Mouse (Mus musculus) olfactory bulb, adult 2 months (tissue): ENCODE data around the gene Ccdc141.

Experiments used
- CTCF ChIP-seq: fragments of 200-500 bp; IDR thresholded peaks from 2 replicates; pipeline ENCODE4 v1.5.1; 2012; ENCODE audit warnings: low read depth, mild to moderate bottlenecking, low read length, moderate library complexity; ENCODE audit not compliant: insufficient read depth
- POLR2A ChIP-seq: fragments of 200-500 bp; IDR thresholded peaks from 2 replicates; pipeline ENCODE4 v1.6.1; 2012; ENCODE audit warnings: mild to moderate bottlenecking, low read depth, low read length, moderate library complexity; ENCODE audit not compliant: insufficient read depth

DNA sequence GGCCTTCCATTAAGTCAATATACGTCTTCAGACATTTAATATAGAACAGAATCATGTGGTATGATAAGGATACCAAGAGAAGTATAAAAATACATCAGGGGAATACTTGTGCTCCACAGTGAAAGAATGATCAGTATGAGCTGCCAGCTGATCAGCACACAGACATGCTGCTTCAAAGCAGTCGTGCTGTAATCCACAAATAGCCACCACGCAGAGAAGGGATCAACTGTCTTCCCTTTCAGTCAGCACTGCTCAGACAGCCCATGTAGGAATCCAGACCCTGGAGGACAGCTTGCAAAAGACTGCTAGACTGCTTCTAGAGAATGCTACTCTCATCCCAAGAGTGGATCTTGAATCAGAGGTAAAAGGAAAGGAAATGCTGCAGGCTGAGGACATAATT, 127.5 kb downstream of the Ccdc141 start:
- TF ChIP-seq CTCF (no peak), POLR2A (no peak)
